Mouse (Mus musculus) liver, postnatal 0 days (tissue): ENCODE data around the gene Gpc6.

Experiments used
- CTCF ChIP-seq: sonication (generic); IDR thresholded peaks from 2 replicates; pipeline ENCODE4 v1.5.1; 2016; ENCODE audit warnings: antibody characterized with exemption, low read depth
- EP300 ChIP-seq: IDR thresholded peaks from 2 replicates; pipeline ENCODE4 v1.6.1; 2016; ENCODE audit warnings: antibody characterized with exemption, low read depth, mild to moderate bottlenecking

GRCm38 (mm10) chr14:117421170-117421569 lies 496.1 kb downstream of the Gpc6 start:
- TF ChIP-seq CTCF: no peak
- no peak for TF ChIP-seq EP300
